Comparison of ENCODE assay signal across 15 mouse cellular contexts in the genomic region with DNA sequence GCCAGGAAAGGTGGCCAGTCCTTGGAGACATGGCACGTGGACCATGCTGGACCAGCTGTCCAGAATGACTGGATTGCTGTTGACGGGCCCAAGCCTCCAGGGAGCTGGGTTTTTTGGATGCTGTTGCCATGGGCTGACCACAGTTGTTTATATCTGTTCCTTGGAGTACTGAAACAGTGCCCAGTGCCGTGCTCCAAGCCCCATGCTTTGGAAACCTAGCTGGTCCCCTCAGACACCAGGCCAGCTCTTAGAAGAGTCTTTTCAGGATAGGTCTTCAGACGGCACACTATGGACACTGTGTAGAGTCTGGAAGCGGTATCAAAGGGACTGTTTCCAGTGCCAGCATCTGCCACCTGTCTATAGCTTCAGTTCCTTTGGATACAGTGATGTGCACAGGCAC.
DNase-seq lines count a peak whose midpoint lies in the region; ATAC-seq and TF ChIP-seq lines count a peak whose summit lies in the region.
"Had no signal": no experiment of that assay in that cellular context is flagged by ENCODE, and none has a peak within 500 bp of the region (broad histone marks: within the 10 kb centered on the region; RNA-seq: fewer than 3 reads in every experiment).

No protein-coding gene starts in this region.

- no peaks in the 10 kb centered on the region for H3K27me3 ChIP-seq in heart, embryonic 11.5 days (ENCODE audit: control insufficient read depth, insufficient read depth, low read length)
- H3K27me3 ChIP-seq in myocyte (ENCODE audit: control insufficient read depth, insufficient read depth, insufficient read length): no peaks in the 10 kb centered on the region
- H3K27me3 ChIP-seq: embryonic facial prominence, embryonic 12.5 days; forebrain, embryonic 13.5 days; intestine, embryonic 15.5 days; liver, embryonic 12.5 days had no signal

- H3K27ac ChIP-seq in heart, embryonic 11.5 days (ENCODE audit: low read depth, low read length): no peak overlapping the region
- H3K27ac ChIP-seq: embryonic facial prominence, embryonic 12.5 days; forebrain, embryonic 13.5 days; intestine, embryonic 15.5 days; liver, embryonic 12.5 days had no signal

- no peak overlapping the region for H3K4me3 ChIP-seq in heart, embryonic 11.5 days (ENCODE audit: low read depth, low read length)
- no peak overlapping the region for H3K4me3 ChIP-seq in myocyte
- H3K4me3 ChIP-seq: embryonic facial prominence, embryonic 12.5 days; forebrain, embryonic 13.5 days; intestine, embryonic 15.5 days; liver, embryonic 12.5 days had no signal

- DNase-seq in heart, adult 18-20 months: peak; percentile 58 to 74
- peak; percentile 13 for DNase-seq in ovary, postnatal 36 days (ENCODE audit: low spot score)
- no peak for DNase-seq in ovary, adult 18-20 months (ENCODE audit: low spot score)
- peak; percentile 58 for DNase-seq in gastrocnemius, postnatal 14 days
- DNase-seq in frontal cortex, postnatal 36 days (ENCODE audit: low spot score in 2 of 2): no peak
- DNase-seq: kidney, postnatal 36 days had no signal

- H3K4me1 ChIP-seq in heart, embryonic 11.5 days (ENCODE audit: control insufficient read depth, insufficient read depth, low read length): no peaks in the 10 kb centered on the region
- H3K4me1 ChIP-seq: embryonic facial prominence, embryonic 12.5 days; intestine, embryonic 15.5 days; liver, embryonic 12.5 days had no signal

- H3K9ac ChIP-seq in heart, embryonic 11.5 days (ENCODE audit: low read depth, low read length): no peak overlapping the region
- H3K9ac ChIP-seq: embryonic facial prominence, embryonic 12.5 days; forebrain, embryonic 13.5 days; intestine, embryonic 15.5 days; liver, embryonic 12.5 days had no signal

- intact Hi-C loops in gastrocnemius, postnatal 14 days (cut with DNase I; ENCODE audit: low total_unique reads): no loop called here

- WGBS in heart, embryonic 11.5 days (ENCODE audit: insufficient replicate concordance): 86% methylated on average over 5 of the region's 5 CpGs

- H3K4me2 ChIP-seq in heart, embryonic 11.5 days: no peak overlapping the region
- no peak overlapping the region for H3K4me2 ChIP-seq in myocyte (ENCODE audit: low read depth)
- H3K4me2 ChIP-seq: embryonic facial prominence, embryonic 12.5 days; forebrain, embryonic 13.5 days; intestine, embryonic 15.5 days; liver, embryonic 12.5 days had no signal

- H3ac ChIP-seq in myocyte (ENCODE audit: control insufficient read depth, insufficient read length): no peak overlapping the region

- no peaks in the 10 kb centered on the region for H3K9me3 ChIP-seq in heart, embryonic 11.5 days (replicated peaks; ENCODE audit: control insufficient read depth, low read length)
- H3K9me3 ChIP-seq: embryonic facial prominence, embryonic 12.5 days; forebrain, embryonic 13.5 days; intestine, embryonic 15.5 days; liver, embryonic 12.5 days; megakaryocyte, embryonic 14.5 days had no signal

- no peak for TF ChIP-seq POLR2A in myocyte (IDR thresholded peaks at IDR 0.05; ENCODE audit: insufficient read length, low read depth)

- H3K79me2 ChIP-seq in myocyte (ENCODE audit: control insufficient read depth, insufficient read depth): no peaks in the 10 kb centered on the region

- no peaks in the 10 kb centered on the region for H3K36me3 ChIP-seq in heart, embryonic 11.5 days (ENCODE audit: control insufficient read depth, insufficient read depth, low read length)
- H3K36me3 ChIP-seq in myocyte (ENCODE audit: control insufficient read depth, insufficient read depth): no peaks in the 10 kb centered on the region
- H3K36me3 ChIP-seq: embryonic facial prominence, embryonic 12.5 days; intestine, embryonic 15.5 days; liver, embryonic 12.5 days had no signal

- ATAC-seq in heart, embryonic 11.5 days (replicated peaks; ENCODE audit: insufficient number of reproducible peaks, low FRiP score, low TSS enrichment): no peak
- ATAC-seq in granulocyte monocyte progenitor cell, adult 5-6 weeks (replicated peaks; ENCODE audit: poor library complexity, severe bottlenecking): no peak
- ATAC-seq: CD4-positive, CD25-positive, alpha-beta regulatory T cell, adult 4 months; intestine, embryonic 15.5 days; liver, embryonic 12.5 days had no signal

TF ChIP-seq in myocyte, 11 proteins besides CTCF, POLR2A, EP300 and RAD21:
- TF ChIP-seq POLR2AphosphoS2 (IDR thresholded peaks at IDR 0.05; ENCODE audit: insufficient read length, low read depth) (no peak), MYOG (IDR thresholded peaks at IDR 0.05; ENCODE audit: control insufficient read depth in 1 of 3, insufficient read depth in 1 of 3, insufficient read length in 2 of 3, low read depth in 2 of 3) (peak in 1 of 3 experiments; percentile 60), TCF3 (IDR thresholded peaks at IDR 0.05; ENCODE audit: insufficient read length, low read depth) (no peak), MYOD1 (IDR thresholded peaks at IDR 0.05; ENCODE audit: control insufficient read depth in 1 of 3, insufficient read length in 2 of 3, low read depth in 2 of 3) (peak in 2 of 3 experiments; percentile 60 to 66), USF1 (IDR thresholded peaks at IDR 0.05; ENCODE audit: low read depth) (peak; percentile 33)

Comparison
In these comparisons a context has a peak if more than half of its experiments do, and no peak if none do; other contexts are left out.
1. DNase-seq: peak in heart, adult 18-20 months (2 of 2), ovary, postnatal 36 days (single experiment) and gastrocnemius, postnatal 14 days (single experiment); none in ovary, adult 18-20 months (single experiment) and frontal cortex, postnatal 36 days (0 of 2).